Mouse (Mus musculus) macrophage (primary cell): ENCODE results near the gene Ryr3. TPM values are rescaled to one million over a fixed set of nuclear protein-coding genes. Genes with fewer than 3 reads are reported as not detected.

Source experiments
- H3K27ac ChIP-seq: fragments of 350-480 bp; formaldehyde crosslinking; 2 replicates; pipeline ENCODE4 v1.9.0; 2021
- H3K36me3 ChIP-seq: fragments of 350-480 bp; formaldehyde crosslinking; 2 replicates; pipeline ENCODE4 v1.9.0; 2021; ENCODE audit errors: inconsistent target
- H3K4me3 ChIP-seq: fragments of 350-480 bp; formaldehyde crosslinking; 2 replicates; pipeline ENCODE4 v1.9.0; 2021; ENCODE audit errors: inconsistent target
- H3K79me2 ChIP-seq: fragments of 350-480 bp; formaldehyde crosslinking; 2 replicates; pipeline ENCODE4 v1.9.0; 2021; ENCODE audit errors: inconsistent target
- WGBS: methylation state at CpG from one replicate; pipeline ENCODE4 v1.1.7; 2026; ENCODE audit warnings: inconsistent platforms; ENCODE audit not compliant: missing documents; 5-methylcytosine and 5-hydroxymethylcytosine counted together
- polyA plus RNA-seq: library from polyadenylated mRNA; stranded (reverse); fragments of 250-400 nt; gene quantifications from 3 replicates; pipeline ENCODE4 v1.2.4, GENCODE M21; 2018; ENCODE audit warnings: inconsistent platforms

The Ryr3 gene
- polyA plus RNA-seq, 1 experiment from 2014 or later, result not detected

DNA sequence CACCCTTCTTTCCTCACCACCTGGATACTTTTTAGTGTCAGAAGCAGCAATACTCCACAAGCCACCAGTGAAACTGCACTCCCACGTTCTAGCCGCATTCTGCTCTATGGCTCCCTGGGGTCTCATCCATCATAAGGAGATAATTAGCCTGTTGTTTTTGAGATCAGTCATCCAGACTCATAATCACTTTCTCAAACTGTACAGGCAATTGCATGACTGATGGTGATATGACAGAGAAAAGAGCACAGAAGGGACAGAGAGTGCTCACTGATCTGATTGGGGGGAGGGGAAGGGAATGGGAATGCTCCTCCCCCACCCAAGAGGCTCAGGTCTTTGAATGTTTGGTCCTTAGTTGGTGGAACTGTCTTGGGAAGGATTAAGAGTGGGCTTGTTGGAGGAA lies 397.8 kb downstream of the Ryr3 start:
- Histone ChIP-seq H3K79me2 (no peaks in the 10 kb centered on the region), H3K36me3 (no peaks in the 10 kb centered on the region), H3K27ac (no peak overlapping the region), H3K4me3 (no peak overlapping the region)
- 83% methylated on average over 2 of the region's 2 CpGs for WGBS

- no peaks in the 10 kb centered on the region for H3K79me2 ChIP-seq
- no peaks in the 10 kb centered on the region for H3K36me3 ChIP-seq
- H3K4me3 ChIP-seq, result no peak overlapping the region
- WGBS, result 65% methylated on average over 3 of the region's 3 CpGs
- no peak overlapping the region for H3K27ac ChIP-seq
Observed at GRCm38 (mm10) chr2:112816976-112817375, 399.9 kb downstream of the Ryr3 start.

DNA sequence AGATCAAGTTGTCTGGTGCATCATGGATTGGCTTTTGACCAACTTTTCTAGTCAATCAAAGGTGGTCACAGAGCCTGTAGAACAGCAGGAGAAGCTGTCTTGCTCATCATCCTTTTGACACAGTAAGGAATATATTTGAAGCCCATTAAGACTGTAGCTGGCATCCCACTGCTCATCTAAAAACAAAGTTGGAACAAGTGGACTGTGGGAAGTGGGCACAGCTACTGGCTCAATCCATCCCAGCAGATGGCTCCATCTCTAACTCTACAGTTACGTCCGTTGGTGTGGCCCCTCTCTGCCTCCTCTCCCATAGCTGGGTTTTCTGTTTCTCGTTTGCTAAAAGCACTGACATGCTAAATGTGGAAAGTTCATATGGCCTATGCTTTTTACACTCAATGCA lies 400.9 kb downstream of the Ryr3 start:
- H3K27ac ChIP-seq, result no peak overlapping the region
- no peaks in the 10 kb centered on the region for H3K36me3 ChIP-seq
- no peaks in the 10 kb centered on the region for H3K79me2 ChIP-seq
- WGBS, result 85% methylated on average over 3 of the region's 3 CpGs
- H3K4me3 ChIP-seq, result no peak overlapping the region

DNA sequence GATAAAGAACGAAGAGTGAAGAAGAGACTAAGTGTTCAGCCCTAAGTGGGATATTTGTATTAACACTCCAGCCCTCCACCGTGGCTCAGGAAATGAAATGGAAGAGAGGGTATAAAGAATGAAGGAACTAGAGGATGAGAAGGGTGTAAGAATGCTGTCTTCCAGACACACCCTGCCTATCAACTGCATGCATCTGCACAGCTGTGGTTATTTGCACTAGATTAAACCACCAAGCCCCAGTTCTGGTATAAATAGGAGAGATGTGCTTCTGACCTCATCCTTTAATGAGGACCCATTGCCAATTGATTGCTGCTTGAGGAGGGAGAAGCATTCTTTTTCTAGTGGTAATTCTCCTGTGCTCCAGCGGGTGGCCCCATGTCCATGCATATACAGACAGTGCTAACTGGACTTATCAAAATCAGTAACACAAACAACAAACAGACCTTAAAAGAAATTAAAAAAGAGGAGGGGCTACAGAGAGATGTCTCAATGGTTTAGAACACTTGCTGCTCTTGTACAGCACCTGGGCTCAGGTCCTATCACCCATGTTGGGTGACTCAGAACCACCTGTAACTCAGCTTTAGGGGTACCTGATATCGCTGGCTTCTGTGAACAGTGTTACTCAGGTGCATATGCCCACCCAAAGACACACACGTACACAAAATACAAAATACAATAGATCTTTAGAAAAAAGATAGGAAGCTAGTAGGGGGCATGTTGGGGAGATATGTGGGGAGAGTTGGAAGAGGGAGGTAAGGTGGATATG lies 404.1 kb downstream of the Ryr3 start:
- WGBS, result 77% methylated on average over 5 of the region's 5 CpGs

GRCm38 (mm10) chr2:112806015-112806414 lies 410.9 kb downstream of the Ryr3 start:
- WGBS, result 66% methylated on average over 2 of the region's 2 CpGs
- Histone ChIP-seq H3K27ac (no peak overlapping the region), H3K4me3 (no peak overlapping the region), H3K79me2 (no peaks in the 10 kb centered on the region), H3K36me3 (no peaks in the 10 kb centered on the region)

More for the DNA sequence above, 404.1 kb downstream of the Ryr3 start:
- H3K4me3 ChIP-seq, result no peak overlapping the region
- no peaks in the 10 kb centered on the region for H3K36me3 ChIP-seq
- no peak overlapping the region for H3K27ac ChIP-seq
- H3K79me2 ChIP-seq, result no peaks in the 10 kb centered on the region

DNA sequence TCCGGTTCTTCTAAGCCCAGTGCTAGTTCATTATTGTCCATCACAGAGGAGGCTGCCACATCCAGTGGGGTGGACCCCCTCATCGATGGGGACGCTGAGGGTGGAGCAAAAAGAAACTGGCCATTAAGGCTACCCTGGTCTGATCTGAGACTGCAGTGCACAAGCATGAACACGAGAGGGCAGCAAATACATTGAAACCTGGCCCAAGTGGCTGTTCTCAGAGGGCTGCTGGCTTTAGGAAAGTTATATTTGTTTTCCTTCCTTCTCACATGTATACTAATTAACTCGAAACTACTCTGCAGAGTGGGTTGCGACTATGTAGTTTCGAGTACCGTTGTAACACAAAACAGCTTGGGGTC lies 416.9 kb downstream of the Ryr3 start:
- no peaks in the 10 kb centered on the region for H3K36me3 ChIP-seq
- 15% methylated on average over 8 of the region's 8 CpGs for WGBS
- no peak overlapping the region for H3K4me3 ChIP-seq
- H3K79me2 ChIP-seq, result no peaks in the 10 kb centered on the region
- no peak overlapping the region for H3K27ac ChIP-seq

- Histone ChIP-seq H3K36me3 (no peaks in the 10 kb centered on the region), H3K79me2 (no peaks in the 10 kb centered on the region), H3K4me3 (no peak overlapping the region), H3K27ac (no peak overlapping the region)
- WGBS, result 78% methylated on average over 7 of the region's 7 CpGs
Observed at GRCm38 (mm10) chr2:112799351-112799994, 417.4 kb downstream of the Ryr3 start.

DNA sequence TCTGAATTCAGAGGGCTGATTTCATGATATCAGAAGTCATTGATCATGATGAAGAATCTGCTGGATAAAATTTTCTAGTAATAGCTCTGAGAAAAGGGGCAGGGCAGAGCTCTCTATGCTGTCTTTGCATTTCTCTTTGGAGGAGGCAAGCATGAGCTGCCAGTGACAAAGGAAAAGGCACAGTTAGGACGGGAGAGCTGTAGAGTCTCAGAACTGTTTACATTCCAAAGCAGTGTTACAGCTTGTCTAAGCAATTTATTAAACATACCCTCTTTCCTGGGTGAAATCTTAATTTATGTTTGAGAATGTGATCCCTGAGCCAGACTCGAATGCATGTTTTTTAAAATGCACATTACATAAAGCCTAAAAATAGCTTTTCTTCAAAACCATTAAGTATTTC lies 435.3 kb downstream of the Ryr3 start:
- Histone ChIP-seq H3K36me3 (no peaks in the 10 kb centered on the region), H3K27ac (no peak overlapping the region), H3K4me3 (no peak overlapping the region), H3K79me2 (no peaks in the 10 kb centered on the region)
- WGBS, result 83% methylated on average over 2 of the region's 2 CpGs

DNA sequence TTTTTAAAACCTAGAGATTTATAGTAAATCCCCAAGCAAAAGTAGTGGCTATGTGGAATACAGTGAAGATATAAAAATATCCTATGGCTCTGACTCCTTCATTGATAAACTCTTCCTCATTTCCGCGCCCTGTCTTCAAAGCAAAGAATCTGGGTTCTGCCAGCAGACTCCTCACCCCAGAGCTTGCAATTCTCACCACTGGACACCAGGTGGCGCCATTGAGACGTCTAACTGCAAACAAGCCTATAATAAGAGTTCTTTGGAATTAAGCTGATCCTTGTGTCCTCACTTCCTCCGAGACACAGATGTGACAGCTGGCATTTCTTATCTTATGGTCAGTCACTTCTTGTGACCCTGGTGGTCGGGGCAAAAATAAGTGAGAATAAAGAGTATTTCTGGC lies 442.1 kb downstream of the Ryr3 start:
- 26% methylated on average over 6 of the region's 6 CpGs for WGBS
- H3K36me3 ChIP-seq, result no peaks in the 10 kb centered on the region
- no peaks in the 10 kb centered on the region for H3K79me2 ChIP-seq
- H3K27ac ChIP-seq, result no peak overlapping the region
- no peak overlapping the region for H3K4me3 ChIP-seq

DNA sequence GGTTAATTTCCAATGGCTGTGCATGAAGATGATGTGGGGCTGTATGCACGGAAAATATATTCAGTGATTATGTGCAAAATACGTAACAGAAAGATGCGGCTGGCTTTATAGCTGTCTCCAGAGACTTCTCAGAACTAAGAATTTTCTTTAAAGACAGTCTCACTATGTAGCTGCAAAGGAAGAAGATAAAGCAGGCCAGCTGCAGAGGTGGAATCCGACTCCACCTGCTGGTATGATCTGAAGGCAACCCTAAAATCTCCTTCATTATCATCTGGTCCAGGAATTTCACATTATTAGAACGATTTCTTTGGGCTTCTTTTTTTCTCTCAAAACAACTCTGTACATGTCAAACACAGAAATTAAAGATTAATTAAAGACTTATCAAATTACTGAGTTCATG lies 449.2 kb downstream of the Ryr3 start:
- H3K27ac ChIP-seq, result no peak overlapping the region
- 83% methylated on average over 5 of the region's 5 CpGs for WGBS
- H3K79me2 ChIP-seq, result no peaks in the 10 kb centered on the region
- H3K4me3 ChIP-seq, result no peak overlapping the region
- H3K36me3 ChIP-seq, result no peaks in the 10 kb centered on the region

DNA sequence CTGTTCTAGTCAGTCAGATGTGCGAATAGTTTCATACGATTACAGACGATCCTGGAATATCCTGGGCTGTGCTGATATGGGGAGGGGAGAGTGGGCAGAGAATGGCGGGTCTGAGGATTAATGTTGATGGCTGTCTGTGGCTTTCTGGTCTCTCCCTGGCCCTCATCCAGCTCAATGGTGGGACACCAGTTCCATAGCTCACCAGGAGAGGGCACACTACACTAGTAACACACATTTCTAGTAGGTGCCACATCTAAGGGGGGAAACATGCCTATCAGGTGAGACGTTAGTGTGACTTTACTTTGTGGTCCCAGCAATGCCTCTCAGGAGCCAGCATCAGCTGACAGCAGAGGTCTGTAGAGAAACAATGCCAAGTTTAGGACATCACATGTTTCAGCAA lies 451.9 kb downstream of the Ryr3 start:
- Histone ChIP-seq H3K27ac (no peak overlapping the region), H3K79me2 (no peaks in the 10 kb centered on the region), H3K4me3 (no peak overlapping the region), H3K36me3 (no peaks in the 10 kb centered on the region)
- 48% methylated on average over 5 of the region's 5 CpGs for WGBS

DNA sequence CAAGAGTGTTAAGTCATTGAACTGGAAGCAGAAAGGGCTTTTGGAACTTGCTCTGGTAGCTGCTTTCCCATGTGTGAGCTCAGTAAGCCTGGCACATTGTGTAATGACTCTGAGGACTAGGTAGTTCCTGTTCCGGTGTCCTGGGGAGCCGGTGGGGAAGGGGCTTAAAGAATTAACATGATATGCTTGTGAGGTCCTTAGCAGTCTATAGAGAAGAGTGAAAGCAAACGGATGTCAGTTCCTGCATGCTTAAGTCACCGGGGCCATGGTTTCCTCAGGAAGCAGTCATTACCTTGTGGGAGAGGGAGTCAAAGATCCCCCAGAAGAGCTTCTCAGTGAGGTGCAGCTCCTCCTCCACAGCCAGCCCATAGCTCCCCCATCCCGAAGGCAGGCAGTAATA lies 452.6 kb downstream of the Ryr3 start:
- Histone ChIP-seq H3K79me2 (no peaks in the 10 kb centered on the region), H3K4me3 (no peak overlapping the region), H3K36me3 (no peaks in the 10 kb centered on the region), H3K27ac (no peak overlapping the region)
- 0% methylated on average over 5 of the region's 5 CpGs for WGBS

DNA sequence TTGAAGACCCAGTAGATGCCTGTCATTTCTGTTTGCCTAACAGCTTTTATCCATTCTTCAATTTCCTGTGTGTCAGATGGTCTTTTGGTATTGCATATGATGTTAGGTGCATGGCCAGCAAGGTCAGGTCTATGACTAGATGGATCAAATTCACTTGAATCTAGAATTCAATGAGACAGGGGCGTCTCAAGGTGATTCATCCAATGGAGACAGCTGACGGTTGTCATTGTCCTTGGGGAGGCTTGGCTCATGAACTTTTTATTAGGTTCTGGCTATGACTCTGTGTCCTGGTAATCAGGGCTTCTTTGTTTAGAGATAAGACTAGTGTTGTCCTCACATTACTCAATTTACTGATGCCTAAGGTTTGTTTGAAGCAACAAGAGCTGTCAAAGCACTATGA lies 454.9 kb downstream of the Ryr3 start:
- 80% methylated on average over 2 of the region's 2 CpGs for WGBS
- no peaks in the 10 kb centered on the region for H3K79me2 ChIP-seq
- H3K27ac ChIP-seq, result no peak overlapping the region
- H3K36me3 ChIP-seq, result no peaks in the 10 kb centered on the region
- no peak overlapping the region for H3K4me3 ChIP-seq

GRCm38 (mm10) chr2:112761196-112761913 lies 455.5 kb downstream of the Ryr3 start:
- WGBS, result 96% methylated on average over 6 of the region's 6 CpGs
- Histone ChIP-seq H3K27ac (no peak overlapping the region), H3K4me3 (no peak overlapping the region)

DNA sequence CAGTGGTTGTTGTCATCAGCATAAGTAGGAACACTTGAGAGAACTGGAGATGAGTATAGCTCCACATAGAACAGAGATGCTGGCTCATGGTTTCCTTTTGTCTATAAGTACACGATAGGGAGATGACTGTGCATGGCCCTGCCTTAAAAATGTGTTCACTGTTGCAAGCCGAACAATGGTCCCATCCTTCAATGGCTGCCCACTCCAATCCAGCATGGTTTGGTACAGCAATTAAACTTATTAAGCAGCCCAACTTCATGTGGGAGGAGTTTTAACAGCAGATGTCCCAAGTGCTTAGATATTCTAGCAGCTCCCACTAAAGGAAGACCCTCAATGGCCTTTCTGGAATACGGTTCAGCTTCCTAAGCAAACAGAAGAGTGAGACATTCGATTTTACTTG lies 456.2 kb downstream of the Ryr3 start:
- H3K79me2 ChIP-seq, result no peaks in the 10 kb centered on the region

More at GRCm38 (mm10) chr2:112761196-112761913, 455.5 kb downstream of the Ryr3 start:
- no peaks in the 10 kb centered on the region for H3K79me2 ChIP-seq
- H3K36me3 ChIP-seq, result no peaks in the 10 kb centered on the region

More for the DNA sequence above, 456.2 kb downstream of the Ryr3 start:
- 71% methylated on average over 4 of the region's 4 CpGs for WGBS
- Histone ChIP-seq H3K27ac (no peak overlapping the region), H3K36me3 (no peaks in the 10 kb centered on the region), H3K4me3 (no peak overlapping the region)
